Mouse (Mus musculus): ENCODE measurements around the gene Rplp2. TPM values are rescaled to one million over a fixed set of nuclear protein-coding genes. Genes with fewer than 3 reads are reported as not detected.

Gene Rplp2
- polyA plus RNA-seq, 1 experiment from 2014 or later: 1,266 TPM

DNA sequence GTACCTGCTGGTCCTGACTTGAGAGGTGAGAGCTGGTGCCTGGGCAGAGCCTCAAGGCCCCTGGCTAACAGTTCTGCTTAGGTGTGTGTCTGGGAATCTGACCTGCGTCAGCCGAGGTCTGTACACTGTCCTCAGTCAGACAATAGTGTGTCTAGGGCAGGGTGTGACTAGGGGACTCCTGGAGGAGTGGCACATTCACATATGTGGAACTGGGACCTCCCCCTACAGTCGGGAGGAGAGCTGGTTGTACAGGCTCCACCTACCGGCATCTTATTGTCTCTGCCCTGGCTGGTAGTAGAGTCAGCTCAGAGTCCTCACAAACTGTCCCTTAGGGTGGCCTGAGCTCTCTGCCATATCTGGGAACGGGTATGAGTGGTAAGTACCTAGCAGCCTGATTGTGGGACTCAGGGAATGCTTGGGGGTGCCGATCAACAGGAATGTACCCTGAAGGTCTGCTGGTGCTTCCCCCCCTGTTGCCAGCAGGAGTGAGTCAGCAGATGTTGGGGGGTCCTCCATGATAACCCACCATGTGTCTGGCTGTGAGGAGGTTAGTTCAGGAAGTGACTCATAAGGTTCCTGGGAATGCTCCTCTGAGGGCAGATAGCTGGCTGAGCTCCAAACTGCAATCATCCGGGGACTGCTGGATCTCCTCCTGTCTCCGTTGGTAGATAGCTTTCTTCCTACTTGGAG is 21.5 kb downstream of the Rplp2 start:
- WGBS: 1% methylated on average over 8 of the region's 8 CpGs
- Histone ChIP-seq H3K27me3 (ENCODE audit: control insufficient read depth, insufficient read depth, low read depth, low read length) (peaks cover 15% of the 10 kb centered on the region), H3K9ac (ENCODE audit: low read length) (peak overlapping the region; percentile 90), H3K9me3 (ENCODE audit: control insufficient read depth, low read length) (no peaks in the 10 kb centered on the region), H3K4me3 (ENCODE audit: low read length) (peak overlapping the region; percentile 83), H3K36me3 (ENCODE audit: control insufficient read depth, insufficient read depth, low read length) (peaks cover 26% of the 10 kb centered on the region), H3K27ac (ENCODE audit: low read length) (peak overlapping the region; percentile 81), H3K4me2 (ENCODE audit: low read depth, low read length) (peak overlapping the region; percentile 90), H3K4me1 (replicated peaks; ENCODE audit: control insufficient read depth, insufficient read depth, low read length) (peaks cover 46% of the 10 kb centered on the region)
- ATAC-seq (ENCODE audit: low read depth): peak; percentile 71

DNA sequence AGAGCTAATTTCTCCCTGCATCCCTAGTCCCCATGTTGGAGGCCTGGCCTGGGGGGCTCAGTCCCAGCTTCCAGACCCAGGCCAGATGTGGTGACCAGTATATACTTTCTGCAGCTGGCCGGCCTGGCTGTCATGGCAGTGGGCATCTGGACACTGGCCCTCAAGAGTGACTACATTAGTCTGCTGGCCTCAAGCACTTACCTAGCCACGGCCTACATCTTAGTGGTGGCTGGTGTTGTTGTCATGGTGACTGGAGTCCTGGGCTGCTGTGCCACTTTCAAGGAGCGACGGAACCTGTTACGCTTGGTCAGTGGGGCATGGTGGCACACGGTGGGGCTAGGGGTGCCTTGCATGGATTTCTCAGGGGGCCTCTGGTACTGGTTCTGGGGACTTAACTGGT is 22.2 kb downstream of the Rplp2 start:
- Histone ChIP-seq H3K27ac (ENCODE audit: low read length) (peak overlapping the region; percentile 81), H3K4me1 (replicated peaks; ENCODE audit: control insufficient read depth, insufficient read depth, low read length) (peaks cover 49% of the 10 kb centered on the region), H3K27me3 (ENCODE audit: control insufficient read depth, insufficient read depth, low read depth, low read length) (peaks cover 8% of the 10 kb centered on the region), H3K9me3 (ENCODE audit: control insufficient read depth, low read length) (no peaks in the 10 kb centered on the region), H3K36me3 (ENCODE audit: control insufficient read depth, insufficient read depth, low read length) (peaks cover 26% of the 10 kb centered on the region), H3K4me2 (ENCODE audit: low read depth, low read length) (peak overlapping the region; percentile 90), H3K4me3 (ENCODE audit: low read length) (peak overlapping the region; percentile 83), H3K9ac (ENCODE audit: low read length) (peak overlapping the region; percentile 90)
- ATAC-seq (ENCODE audit: low read depth): no peak
- 67% methylated on average over 6 of the region's 6 CpGs for WGBS

DNA sequence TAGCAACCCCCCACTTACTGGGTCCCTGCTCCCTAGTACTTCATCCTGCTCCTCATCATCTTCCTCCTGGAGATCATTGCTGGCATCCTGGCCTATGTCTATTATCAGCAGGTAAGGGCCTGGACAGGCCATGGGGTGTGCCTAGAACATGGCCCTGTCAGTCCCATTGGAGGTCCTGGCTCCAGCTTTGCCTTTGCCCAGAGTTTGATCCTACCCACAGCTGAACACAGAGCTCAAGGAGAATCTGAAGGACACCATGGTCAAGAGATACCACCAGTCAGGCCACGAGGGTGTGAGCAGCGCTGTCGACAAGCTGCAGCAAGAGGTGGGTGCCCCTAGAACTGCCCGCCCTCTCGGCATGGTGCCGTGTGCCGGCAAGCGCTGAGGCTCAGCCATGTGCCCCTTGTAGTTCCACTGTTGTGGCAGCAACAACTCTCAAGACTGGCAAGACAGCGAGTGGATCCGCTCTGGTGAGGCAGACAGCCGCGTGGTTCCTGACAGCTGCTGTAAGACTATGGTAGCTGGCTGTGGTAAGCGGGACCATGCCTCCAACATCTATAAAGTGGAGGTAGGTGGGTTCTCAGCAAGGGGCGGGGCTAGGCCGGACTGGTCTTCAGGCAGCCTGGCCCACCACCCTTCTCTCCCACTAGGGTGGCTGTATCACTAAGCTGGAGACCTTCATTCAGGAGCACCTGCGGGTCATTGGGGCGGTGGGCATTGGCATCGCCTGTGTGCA is 22.9 kb downstream of the Rplp2 start:
- H3K9ac ChIP-seq (ENCODE audit: low read length): no peak overlapping the region; the same call in 1 of the 2 replicates
- peaks cover 26% of the 10 kb centered on the region for H3K36me3 ChIP-seq (ENCODE audit: control insufficient read depth, insufficient read depth, low read length)
- H3K27me3 ChIP-seq (ENCODE audit: control insufficient read depth, insufficient read depth, low read depth, low read length): peaks cover 3% of the 10 kb centered on the region; the same call in 1 of the 2 replicates
- H3K4me2 ChIP-seq (ENCODE audit: low read depth, low read length): no peak overlapping the region
- H3K4me1 ChIP-seq (replicated peaks; ENCODE audit: control insufficient read depth, insufficient read depth, low read length): peaks cover 43% of the 10 kb centered on the region
- 87% methylated on average over 18 of the region's 18 CpGs for WGBS
- ATAC-seq (ENCODE audit: low read depth): no peak
- H3K27ac ChIP-seq (ENCODE audit: low read length): no peak overlapping the region
- no peaks in the 10 kb centered on the region for H3K9me3 ChIP-seq (ENCODE audit: control insufficient read depth, low read length)
- H3K4me3 ChIP-seq (ENCODE audit: low read length): no peak overlapping the region

GRCm38 (mm10) chr7:141470637-141470944 is 23.4 kb downstream of the Rplp2 start:
- Histone ChIP-seq H3K27me3 (ENCODE audit: control insufficient read depth, insufficient read depth, low read depth, low read length) (0 out of 2 replicates have a peak, but pooled peaks cover under 1% of the 10 kb centered on the region), H3K9me3 (ENCODE audit: control insufficient read depth, low read length) (no peaks in the 10 kb centered on the region), H3K27ac (ENCODE audit: low read length) (no peak overlapping the region), H3K36me3 (ENCODE audit: control insufficient read depth, insufficient read depth, low read length) (peaks cover 26% of the 10 kb centered on the region), H3K4me3 (ENCODE audit: low read length) (no peak overlapping the region), H3K4me2 (ENCODE audit: low read depth, low read length) (no peak overlapping the region), H3K4me1 (replicated peaks; ENCODE audit: control insufficient read depth, insufficient read depth, low read length) (peaks cover 41% of the 10 kb centered on the region), H3K9ac (ENCODE audit: low read length) (no peak overlapping the region)
- 87% methylated on average over 10 of the region's 10 CpGs for WGBS
- ATAC-seq (ENCODE audit: low read depth): no peak

- H3K27ac ChIP-seq (ENCODE audit: low read length): no peak overlapping the region
- WGBS: 90% methylated on average over 1 of the region's 1 CpGs
- no peaks in the 10 kb centered on the region for H3K27me3 ChIP-seq (ENCODE audit: control insufficient read depth, insufficient read depth, low read depth, low read length)
- peaks cover 26% of the 10 kb centered on the region for H3K36me3 ChIP-seq (ENCODE audit: control insufficient read depth, insufficient read depth, low read length)
- H3K9ac ChIP-seq (ENCODE audit: low read length): no peak overlapping the region
- ATAC-seq (ENCODE audit: low read depth): no peak
- no peaks in the 10 kb centered on the region for H3K9me3 ChIP-seq (ENCODE audit: control insufficient read depth, low read length)
- H3K4me3 ChIP-seq (ENCODE audit: low read length): no peak overlapping the region
- H3K4me1 ChIP-seq (replicated peaks; ENCODE audit: control insufficient read depth, insufficient read depth, low read length): peaks cover 45% of the 10 kb centered on the region
- H3K4me2 ChIP-seq (ENCODE audit: low read depth, low read length): no peak overlapping the region
Measured at GRCm38 (mm10) chr7:141471236-141471635, 24.1 kb downstream of the Rplp2 start.

DNA sequence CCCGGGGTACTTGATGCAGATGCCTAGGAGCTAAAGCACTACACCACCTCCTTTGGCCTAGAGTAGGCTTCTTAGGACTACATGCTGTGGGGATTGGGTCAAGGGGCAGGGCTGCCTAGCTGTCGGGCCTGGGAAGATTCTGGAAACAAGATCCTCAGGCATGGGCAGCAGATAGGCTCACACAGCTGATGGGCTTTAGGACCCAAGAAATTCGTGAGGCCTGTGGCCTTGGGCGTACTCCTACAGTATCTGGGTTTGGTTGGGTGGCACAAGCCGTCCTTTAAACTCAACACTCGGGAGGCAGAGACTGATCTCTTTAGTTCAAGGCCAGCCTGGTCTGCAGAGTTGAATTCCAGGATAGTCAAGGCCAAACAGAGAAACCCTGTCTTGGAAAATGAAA is 25.1 kb downstream of the Rplp2 start:
- Histone ChIP-seq H3K9me3 (ENCODE audit: control insufficient read depth, low read length) (no peaks in the 10 kb centered on the region), H3K4me3 (ENCODE audit: low read length) (no peak overlapping the region), H3K27me3 (ENCODE audit: control insufficient read depth, insufficient read depth, low read depth, low read length) (no peaks in the 10 kb centered on the region), H3K4me2 (ENCODE audit: low read depth, low read length) (no peak overlapping the region), H3K36me3 (ENCODE audit: control insufficient read depth, insufficient read depth, low read length) (peaks cover 26% of the 10 kb centered on the region), H3K4me1 (replicated peaks; ENCODE audit: control insufficient read depth, insufficient read depth, low read length) (peaks cover 44% of the 10 kb centered on the region), H3K27ac (ENCODE audit: low read length) (no peak overlapping the region), H3K9ac (ENCODE audit: low read length) (no peak overlapping the region)
- 73% methylated on average over 6 of the region's 6 CpGs for WGBS
- no peak for ATAC-seq (ENCODE audit: low read depth)

- Histone ChIP-seq H3K9ac (ENCODE audit: low read length) (no peak overlapping the region), H3K27me3 (ENCODE audit: control insufficient read depth, insufficient read depth, low read depth, low read length) (no peaks in the 10 kb centered on the region), H3K4me3 (ENCODE audit: low read length) (no peak overlapping the region), H3K27ac (ENCODE audit: low read length) (no peak overlapping the region), H3K4me1 (replicated peaks; ENCODE audit: control insufficient read depth, insufficient read depth, low read length) (peaks cover 50% of the 10 kb centered on the region), H3K4me2 (ENCODE audit: low read depth, low read length) (no peak overlapping the region), H3K36me3 (ENCODE audit: control insufficient read depth, insufficient read depth, low read length) (peaks cover 26% of the 10 kb centered on the region), H3K9me3 (ENCODE audit: control insufficient read depth, low read length) (no peaks in the 10 kb centered on the region)
- no peak for ATAC-seq (ENCODE audit: low read depth)
- WGBS: 80% methylated on average over 6 of the region's 6 CpGs
Measured at GRCm38 (mm10) chr7:141472763-141473162, 25.6 kb downstream of the Rplp2 start.

- Histone ChIP-seq H3K9ac (ENCODE audit: low read length) (peak overlapping the region; percentile 92), H3K27me3 (ENCODE audit: control insufficient read depth, insufficient read depth, low read depth, low read length) (no peaks in the 10 kb centered on the region), H3K9me3 (ENCODE audit: control insufficient read depth, low read length) (no peaks in the 10 kb centered on the region), H3K4me1 (replicated peaks; ENCODE audit: control insufficient read depth, insufficient read depth, low read length) (peaks cover 46% of the 10 kb centered on the region), H3K27ac (ENCODE audit: low read length) (no peak overlapping the region), H3K4me2 (ENCODE audit: low read depth, low read length) (peak overlapping the region; percentile 94), H3K4me3 (ENCODE audit: low read length) (peak overlapping the region; percentile 86), H3K36me3 (ENCODE audit: control insufficient read depth, insufficient read depth, low read length) (peaks cover 26% of the 10 kb centered on the region)
- ATAC-seq (ENCODE audit: low read depth): no peak
- 9% methylated on average over 5 of the region's 5 CpGs for WGBS
Measured at GRCm38 (mm10) chr7:141474160-141474559, 27.0 kb downstream of the Rplp2 start.

- peak; percentile 55 for ATAC-seq (ENCODE audit: low read depth)
- no peaks in the 10 kb centered on the region for H3K9me3 ChIP-seq (ENCODE audit: control insufficient read depth, low read length)
- H3K4me1 ChIP-seq (replicated peaks; ENCODE audit: control insufficient read depth, insufficient read depth, low read length): peaks cover 39% of the 10 kb centered on the region
- H3K9ac ChIP-seq (ENCODE audit: low read length): peak within 1 kb of the TSS; percentile 92
- peak within 1 kb of the TSS; percentile 99 for H3K27ac ChIP-seq (ENCODE audit: low read length)
- H3K36me3 ChIP-seq (ENCODE audit: control insufficient read depth, insufficient read depth, low read length): peaks cover 21% of the 10 kb centered on the region
- under 1% methylated on average over 87 of the region's 87 CpGs for WGBS
- peak within 1 kb of the TSS; percentile 94 for H3K4me2 ChIP-seq (ENCODE audit: low read depth, low read length)
- H3K4me3 ChIP-seq (ENCODE audit: low read length): peak within 1 kb of the TSS; percentile 86
- no peaks in the 10 kb centered on the region for H3K27me3 ChIP-seq (ENCODE audit: control insufficient read depth, insufficient read depth, low read depth, low read length)
Measured at GRCm38 (mm10) chr7:141475011-141475804, 28.0 kb downstream of the Rplp2 start, which contains the start of the genes Polr2l and Tspan4. Gene Polr2l (minus strand): TSS chr7:141475132. Gene Tspan4 (plus strand): TSS chr7:141475240.
